Mouse (Mus musculus) mesoderm, embryonic 11.5 days (tissue): Measurements from ENCODE around the gene Amn.

Experiments
- DNase-seq: peaks from one replicate; pipeline ENCODE4 v3.0.0-alpha.2; 2012; ENCODE audit warnings: low read depth, low spot score

Gene Amn

GRCm38 (mm10) chr12:111267673-111268325 is 3.1 kb upstream of the Amn start:
- no peak for DNase-seq

GRCm38 (mm10) chr12:111271406-111271805 is 511 bp downstream of the Amn start:
- no peak for DNase-seq

GRCm38 (mm10) chr12:111271966-111272365 is 1.1 kb downstream of the Amn start:
- DNase-seq = no peak

- peak; percentile 84 for DNase-seq
Observed at GRCm38 (mm10) chr12:111272420-111272819, 1.5 kb downstream of the Amn start.

- no peak for DNase-seq
Observed at GRCm38 (mm10) chr12:111274006-111274405, 3.1 kb downstream of the Amn start.

- DNase-seq = no peak
Observed at GRCm38 (mm10) chr12:111274447-111275149, 3.7 kb downstream of the Amn start.

GRCm38 (mm10) chr12:111275150-111275841 is 4.4 kb downstream of the Amn start:
- DNase-seq = no peak

- no peak for DNase-seq
Observed at GRCm38 (mm10) chr12:111276371-111276770, 5.5 kb downstream of the Amn start.

GRCm38 (mm10) chr12:111283573-111283972 is 12.7 kb downstream of the Amn start:
- DNase-seq = no peak

GRCm38 (mm10) chr12:111284532-111284931 is 13.6 kb downstream of the Amn start:
- DNase-seq = no peak

- DNase-seq = no peak
Observed at GRCm38 (mm10) chr12:111293025-111293424, 22.1 kb downstream of the Amn start.

- DNase-seq = no peak
Observed at GRCm38 (mm10) chr12:111301322-111302017, 30.6 kb downstream of the Amn start.

GRCm38 (mm10) chr12:111302018-111302345 is 31.1 kb downstream of the Amn start:
- no peak for DNase-seq

- no peak for DNase-seq
Observed at GRCm38 (mm10) chr12:111303702-111304337, 32.9 kb downstream of the Amn start.

GRCm38 (mm10) chr12:111306821-111307220 is 35.9 kb downstream of the Amn start:
- DNase-seq = no peak

GRCm38 (mm10) chr12:111309256-111309655 is 38.4 kb downstream of the Amn start:
- DNase-seq = no peak

- no peak for DNase-seq
Observed at GRCm38 (mm10) chr12:111309931-111310330, 39.0 kb downstream of the Amn start.

- no peak for DNase-seq
Observed at GRCm38 (mm10) chr12:111311775-111312174, 40.9 kb downstream of the Amn start.

- no peak for DNase-seq
Observed at GRCm38 (mm10) chr12:111314273-111314672, 43.4 kb downstream of the Amn start.

GRCm38 (mm10) chr12:111317694-111318093 is 46.8 kb downstream of the Amn start:
- no peak for DNase-seq

GRCm38 (mm10) chr12:111320549-111320948 is 49.7 kb downstream of the Amn start:
- DNase-seq = no peak

- no peak for DNase-seq
Observed at GRCm38 (mm10) chr12:111321832-111322231, 50.9 kb downstream of the Amn start.
